In the genomic region with DNA sequence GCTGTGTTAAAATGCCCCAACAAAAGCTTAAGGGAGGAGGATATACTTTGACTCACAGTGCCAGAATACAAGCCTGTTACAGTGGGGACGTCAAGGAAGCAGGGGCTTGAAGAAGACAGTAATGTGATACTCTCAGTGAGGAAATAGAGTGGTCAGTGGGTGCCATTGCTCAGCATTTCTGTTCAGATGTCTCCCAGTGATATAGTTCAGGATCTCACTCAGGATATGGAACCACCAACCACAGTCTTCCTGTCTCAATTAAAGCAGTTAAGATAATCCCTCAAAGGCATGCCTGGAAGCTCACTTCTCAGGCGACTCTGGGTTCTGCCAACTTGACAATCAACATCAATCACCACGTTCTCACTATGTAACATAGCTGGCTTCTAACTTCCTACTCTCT, we compare ENCODE assay signal across 24 mouse cellular contexts. TPM values are rescaled to one million over a fixed set of nuclear protein-coding genes. Genes with fewer than 3 reads are reported as not detected.
DNase-seq lines count a peak whose midpoint lies in the region; ATAC-seq and TF ChIP-seq lines count a peak whose summit lies in the region.
"Had no signal": no experiment of that assay in that cellular context is flagged by ENCODE, and none has a peak within 500 bp of the region (broad histone marks: within the 10 kb centered on the region; RNA-seq: fewer than 3 reads in every experiment).

No protein-coding gene starts in this region.

- no peak for TF ChIP-seq CTCF in testis, adult 2 months (IDR thresholded peaks at IDR 0.05; ENCODE audit: control insufficient read depth, insufficient read depth, insufficient replicate concordance, low read depth, low read length)

- no peaks in the 10 kb centered on the region for H3K36me3 ChIP-seq in heart, embryonic 11.5 days (ENCODE audit: control insufficient read depth, insufficient read depth, low read length)
- no peaks in the 10 kb centered on the region for H3K36me3 ChIP-seq in testis, adult 2 months (ENCODE audit: control insufficient read depth, insufficient read depth, low read length)
- H3K36me3 ChIP-seq: embryonic facial prominence, embryonic 13.5 days; embryonic facial prominence, embryonic 15.5 days; forebrain, embryonic 10.5 days; forebrain, embryonic 12.5 days had no signal

- 46% methylated on average over 3 of the region's 3 CpGs for WGBS in heart, embryonic 11.5 days (ENCODE audit: insufficient replicate concordance)

- peak; percentile 49 for DNase-seq in heart, adult 11 months
- no peak for DNase-seq in testis, postnatal 10 days (ENCODE audit: low spot score)
- no peak for DNase-seq in urinary bladder, postnatal 4 days (ENCODE audit: low spot score in 2 of 2)
- DNase-seq in kidney, adult 18-20 months: no peak
- DNase-seq: adrenal gland, adult 8-10 months; adrenal gland, postnatal 14 days; adrenal gland, postnatal 36 days; cerebellum, adult 11-12 months; cerebellum, adult 2 months; cerebellum, adult 9-10 months; cerebellum, postnatal 10 days; cerebellum, postnatal 25 days; embryo, embryonic 11 days had no signal

- H3K4me3 ChIP-seq in heart, embryonic 11.5 days (ENCODE audit: low read depth, low read length): no peak overlapping the region
- peak overlapping the region; percentile 21; the same call in 1 of the 2 replicates for H3K4me3 ChIP-seq in testis, adult 2 months (ENCODE audit: control insufficient read depth, low read depth, low read length)
- H3K4me3 ChIP-seq: embryonic facial prominence, embryonic 13.5 days; embryonic facial prominence, embryonic 15.5 days; erythroblast, embryonic 14.5 days; forebrain, embryonic 10.5 days; forebrain, embryonic 12.5 days had no signal

- peaks cover 4% of the 10 kb centered on the region; the same call in 1 of the 2 replicates for H3K4me1 ChIP-seq in heart, embryonic 11.5 days (ENCODE audit: control insufficient read depth, insufficient read depth, low read length)
- peaks cover 4% of the 10 kb centered on the region; the same call in 1 of the 2 replicates for H3K4me1 ChIP-seq in testis, adult 2 months (ENCODE audit: control insufficient read depth, insufficient read depth, low read length)

- ATAC-seq in heart, embryonic 11.5 days (replicated peaks; ENCODE audit: insufficient number of reproducible peaks, low FRiP score, low TSS enrichment): no peak
- ATAC-seq in granulocyte monocyte progenitor cell, adult 5-6 weeks (replicated peaks; ENCODE audit: poor library complexity, severe bottlenecking): peak; percentile 53
- ATAC-seq in megakaryocyte progenitor cell, adult 5-6 weeks (replicated peaks; ENCODE audit: poor library complexity): peak; percentile 27; the same call in 1 of the 2 replicates
- ATAC-seq: forebrain, embryonic 14.5 days; forebrain, embryonic 16.5 days had no signal

- no peak for TF ChIP-seq POLR2A in testis, adult 2 months (IDR thresholded peaks at IDR 0.05; ENCODE audit: control insufficient read depth, low read depth, low read length)

- no peaks in the 10 kb centered on the region for H3K9me3 ChIP-seq in heart, embryonic 11.5 days (replicated peaks; ENCODE audit: control insufficient read depth, low read length)
- H3K9me3 ChIP-seq: embryonic facial prominence, embryonic 13.5 days; embryonic facial prominence, embryonic 15.5 days; forebrain, embryonic 12.5 days had no signal

- no peak overlapping the region for H3K27ac ChIP-seq in heart, embryonic 11.5 days (ENCODE audit: low read depth, low read length)
- H3K27ac ChIP-seq in testis, adult 2 months (ENCODE audit: control insufficient read depth, insufficient read depth, low read depth, low read length): no peak overlapping the region
- H3K27ac ChIP-seq: embryonic facial prominence, embryonic 13.5 days; embryonic facial prominence, embryonic 15.5 days; forebrain, embryonic 10.5 days; forebrain, embryonic 12.5 days had no signal

- H3K4me2 ChIP-seq in heart, embryonic 11.5 days: no peak overlapping the region
- H3K4me2 ChIP-seq: embryonic facial prominence, embryonic 13.5 days; embryonic facial prominence, embryonic 15.5 days; forebrain, embryonic 12.5 days had no signal

- no peak overlapping the region for H3K9ac ChIP-seq in heart, embryonic 11.5 days (ENCODE audit: low read depth, low read length)
- H3K9ac ChIP-seq: embryonic facial prominence, embryonic 13.5 days; embryonic facial prominence, embryonic 15.5 days; forebrain, embryonic 12.5 days had no signal

- H3K27me3 ChIP-seq in heart, embryonic 11.5 days (ENCODE audit: control insufficient read depth, insufficient read depth, low read length): no peaks in the 10 kb centered on the region
- no peaks in the 10 kb centered on the region for H3K27me3 ChIP-seq in testis, adult 2 months (ENCODE audit: control insufficient read depth, insufficient read depth, low read length)
- H3K27me3 ChIP-seq: embryonic facial prominence, embryonic 13.5 days; embryonic facial prominence, embryonic 15.5 days; forebrain, embryonic 12.5 days had no signal

RNA-seq across cellular contexts. Expression of a gene that starts 4.2 kb away (rescaled TPM):
- polyA plus RNA-seq in heart, embryonic 11.5 days (2014; fragmentation: Nextera tagmentation; extraction: Ambion mirVana): 35.1 and 42.1 TPM in 2 replicates
- 114 and 122 TPM in 2 replicates for polyA plus RNA-seq in testis, adult 2 months (2012; rRNA removed)
- 47.2 and 70.3 TPM in 2 replicates for total RNA-seq in granulocyte monocyte progenitor cell, adult 5-6 weeks (2014; fragmentation: Nextera tagmentation)
- 87.4 and 88.1 TPM in 2 replicates for total RNA-seq in granulocyte monocyte progenitor cell, adult 5-6 weeks (2017)
- total RNA-seq in megakaryocyte progenitor cell, adult 5-6 weeks (2015): 50.4 and 53.4 TPM in 2 replicates
- 81.8 and 105 TPM in 2 replicates for total RNA-seq in megakaryocyte progenitor cell, adult 5-6 weeks (2017)
